Mouse (Mus musculus): ENCODE results near the gene Nudt14. TPM values are rescaled to one million over a fixed set of nuclear protein-coding genes. Genes with fewer than 3 reads are reported as not detected.

Nudt14 gene
- polyA plus RNA-seq, 1 experiment from 2014 or later: 109 TPM

- H3K4me2 ChIP-seq (ENCODE audit: low read depth, low read length): peak overlapping the region; percentile 40
- 44% methylated on average over 11 of the region's 11 CpGs for WGBS
- H3K36me3 ChIP-seq (ENCODE audit: control insufficient read depth, insufficient read depth, low read length): no peaks in the 10 kb centered on the region
- H3K4me1 ChIP-seq (replicated peaks; ENCODE audit: control insufficient read depth, insufficient read depth, low read length): peaks cover 12% of the 10 kb centered on the region
- H3K9ac ChIP-seq (ENCODE audit: low read length): peak overlapping the region; percentile 22; the same call in 1 of the 2 replicates
- no peak for ATAC-seq (ENCODE audit: low read depth)
- H3K27me3 ChIP-seq (ENCODE audit: control insufficient read depth, insufficient read depth, low read depth, low read length): no peaks in the 10 kb centered on the region
- peak overlapping the region; percentile 83 for H3K27ac ChIP-seq (ENCODE audit: low read length)
- no peak overlapping the region for H3K4me3 ChIP-seq (ENCODE audit: low read length)
- H3K9me3 ChIP-seq (ENCODE audit: control insufficient read depth, low read length): no peaks in the 10 kb centered on the region
These were observed 47.5 kb downstream of the Nudt14 start for GRCm38 (mm10) chr12:112894303-112894884.

GRCm38 (mm10) chr12:112885465-112885864, 56.5 kb downstream of the Nudt14 start:
- Histone ChIP-seq H3K9me3 (ENCODE audit: control insufficient read depth, low read length) (0 out of 2 replicates have a peak, but pooled peaks cover 2% of the 10 kb centered on the region), H3K27ac (ENCODE audit: low read length) (no peak overlapping the region), H3K4me1 (replicated peaks; ENCODE audit: control insufficient read depth, insufficient read depth, low read length) (no peaks in the 10 kb centered on the region), H3K27me3 (ENCODE audit: control insufficient read depth, insufficient read depth, low read depth, low read length) (no peaks in the 10 kb centered on the region), H3K4me2 (ENCODE audit: low read depth, low read length) (no peak overlapping the region), H3K4me3 (ENCODE audit: low read length) (no peak overlapping the region), H3K9ac (ENCODE audit: low read length) (no peak overlapping the region), H3K36me3 (ENCODE audit: control insufficient read depth, insufficient read depth, low read length) (no peaks in the 10 kb centered on the region)
- ATAC-seq (ENCODE audit: low read depth): no peak
- WGBS: 48% methylated on average over 7 of the region's 7 CpGs

Small RNA genes within 50 kb of the gene (microRNA-seq; reads per million reads assigned to microRNA genes)
- not detected for gene Mir6941

Other genes with a start within 250 kb of the Nudt14 start
- gene Cep170b, start 221.7 kb downstream of the Nudt14 start, polyA plus RNA-seq (2015; fragmentation: Nextera tagmentation; extraction: Ambion mirVana): 13.5 and 15.8 TPM in 2 replicates
- gene Pld4, start 181.5 kb downstream of the Nudt14 start, polyA plus RNA-seq (2015; fragmentation: Nextera tagmentation; extraction: Ambion mirVana): 15.0 and 20.3 TPM in 2 replicates
- 0.84 and 1.4 TPM in 2 replicates for gene Ahnak2, start 139.5 kb downstream of the Nudt14 start, polyA plus RNA-seq (2015; fragmentation: Nextera tagmentation; extraction: Ambion mirVana)
- 9.2 and 9.5 TPM in 2 replicates for gene Clba1, start 133.2 kb downstream of the Nudt14 start, polyA plus RNA-seq (2015; fragmentation: Nextera tagmentation; extraction: Ambion mirVana)
- 105 and 108 TPM in 2 replicates for gene Cdca4, start 112.7 kb downstream of the Nudt14 start, polyA plus RNA-seq (2015; fragmentation: Nextera tagmentation; extraction: Ambion mirVana)
- gene Gpr132, start 73.9 kb downstream of the Nudt14 start, polyA plus RNA-seq (2015; fragmentation: Nextera tagmentation; extraction: Ambion mirVana): 0.15 and 0.73 TPM in 2 replicates
- 5.6 and 6.5 TPM in 2 replicates for gene Jag2, start 12.3 kb downstream of the Nudt14 start, polyA plus RNA-seq (2015; fragmentation: Nextera tagmentation; extraction: Ambion mirVana)
- gene Btbd6, start 34.4 kb upstream of the Nudt14 start, polyA plus RNA-seq (2015; fragmentation: Nextera tagmentation; extraction: Ambion mirVana): 23.8 and 26.2 TPM in 2 replicates
- 55.5 TPM in 2 replicates for gene Brf1, start 58.6 kb upstream of the Nudt14 start, polyA plus RNA-seq (2015; fragmentation: Nextera tagmentation; extraction: Ambion mirVana)
- gene Pacs2, start 72.4 kb upstream of the Nudt14 start, polyA plus RNA-seq (2015; fragmentation: Nextera tagmentation; extraction: Ambion mirVana): 10.5 and 12.2 TPM in 2 replicates
- 0.15 TPM in 1 of 2 replicates, not detected in the other for gene Tex22, start 132.4 kb upstream of the Nudt14 start, polyA plus RNA-seq (2015; fragmentation: Nextera tagmentation; extraction: Ambion mirVana)
- gene Mta1, start 156.2 kb upstream of the Nudt14 start, polyA plus RNA-seq (2015; fragmentation: Nextera tagmentation; extraction: Ambion mirVana): 11.2 and 12.2 TPM in 2 replicates
- gene Crip2, start 198.1 kb upstream of the Nudt14 start, polyA plus RNA-seq (2015; fragmentation: Nextera tagmentation; extraction: Ambion mirVana): 550 and 593 TPM in 2 replicates
- 565 and 642 TPM in 2 replicates for gene Crip1, start 204.2 kb upstream of the Nudt14 start, polyA plus RNA-seq (2015; fragmentation: Nextera tagmentation; extraction: Ambion mirVana)
- 31.4 and 34.5 TPM in 2 replicates for gene Tedc1, start 214.3 kb upstream of the Nudt14 start, polyA plus RNA-seq (2015; fragmentation: Nextera tagmentation; extraction: Ambion mirVana)
- gene Tmem121, start 243.8 kb upstream of the Nudt14 start, polyA plus RNA-seq (2015; fragmentation: Nextera tagmentation; extraction: Ambion mirVana): 4.7 and 5.8 TPM in 2 replicates

Data from lung, embryonic 16.5 days (tissue).